Mouse (Mus musculus) neural tube, embryonic 14.5 days (tissue): ENCODE data around the gene Frmpd4. TPM values are rescaled to one million over a fixed set of nuclear protein-coding genes. Genes with fewer than 3 reads are reported as not detected.

Source experiments
- ATAC-seq: fragments of 200-750 bp; cut with Nextera tagmentation; 2 replicates; pipeline ENCODE4 v1.8.0; 2017; ENCODE audit warnings: low read depth, mild to moderate bottlenecking, moderate TSS enrichment, moderate library complexity
- H3K27ac ChIP-seq: fragments of 300-500 bp; sonication (generic); 2 replicates; pipeline ENCODE4 v1.5.1; 2014; ENCODE audit warnings: low read depth, mild to moderate bottlenecking, control low read depth, low read length, moderate library complexity, mixed read lengths
- H3K27me3 ChIP-seq: fragments of 300-500 bp; sonication (generic); 2 replicates; pipeline ENCODE4 v1.6.1; 2014; ENCODE audit warnings: low read length; ENCODE audit not compliant: control insufficient read depth, insufficient read depth
- H3K36me3 ChIP-seq: fragments of 300-500 bp; sonication (generic); 2 replicates; pipeline ENCODE4 v1.6.1; 2014; ENCODE audit warnings: low read length, mixed read lengths; ENCODE audit not compliant: control insufficient read depth, insufficient read depth
- H3K4me1 ChIP-seq: fragments of 300-500 bp; sonication (generic); 2 replicates; pipeline ENCODE4 v1.6.1; 2014; ENCODE audit warnings: low read length; ENCODE audit not compliant: control insufficient read depth, insufficient read depth
- H3K4me2 ChIP-seq: fragments of 300-500 bp; sonication (generic); 2 replicates; pipeline ENCODE4 v1.6.1; 2014; ENCODE audit warnings: mild to moderate bottlenecking, low read depth, low read length, control low read depth
- H3K4me3 ChIP-seq: fragments of 300-500 bp; sonication (generic); 2 replicates; pipeline ENCODE4 v1.5.1; 2014; ENCODE audit warnings: low read depth, low read length, control low read depth, mixed read lengths
- H3K9ac ChIP-seq: fragments of 300-500 bp; sonication (generic); replicated peaks from 2 replicates; pipeline ENCODE4 v1.6.1; 2014; ENCODE audit warnings: low read depth, mild to moderate bottlenecking, control low read depth, low read length, mixed read lengths
- H3K9me3 ChIP-seq: fragments of 300-500 bp; sonication (generic); 2 replicates; pipeline ENCODE4 v1.6.1; 2016; ENCODE audit warnings: low read length; ENCODE audit not compliant: control insufficient read depth
- WGBS: fragments of 180-500 bp; shearing (Covaris S2); extraction: QIAGEN DNeasy Blood & Tissue Kit; methylation state at CpG from one replicate; pipeline ENCODE4 v1.1.7; 2014; 5-methylcytosine and 5-hydroxymethylcytosine counted together
- polyA plus RNA-seq: library from polyadenylated mRNA; unstranded; fragments of >200 nt; fragmentation: Nextera tagmentation; extraction: Ambion mirVana; gene quantifications from 2 replicates; pipeline ENCODE4 v1.2.1, GENCODE M21; 2014

Gene Frmpd4
- polyA plus RNA-seq, 1 experiment from 2014 or later, result 1.6 TPM

GRCm38 (mm10) chrX:168403512-168403911 lies 173.5 kb downstream of the Frmpd4 start:
- ATAC-seq, result no peak
- Histone ChIP-seq H3K4me1 (no peaks in the 10 kb centered on the region), H3K4me3 (no peak overlapping the region), H3K27ac (no peak overlapping the region), H3K4me2 (no peak overlapping the region), H3K27me3 (no peaks in the 10 kb centered on the region), H3K36me3 (no peaks in the 10 kb centered on the region), H3K9me3 (no peaks in the 10 kb centered on the region), H3K9ac (no peak overlapping the region)
- WGBS, result 84% methylated on average over 2 of the region's 2 CpGs

GRCm38 (mm10) chrX:168350431-168350830 lies 226.6 kb downstream of the Frmpd4 start:
- Histone ChIP-seq H3K4me3 (no peak overlapping the region), H3K4me2 (no peak overlapping the region), H3K9ac (no peak overlapping the region), H3K27me3 (no peaks in the 10 kb centered on the region), H3K27ac (no peak overlapping the region), H3K4me1 (no peaks in the 10 kb centered on the region), H3K9me3 (no peaks in the 10 kb centered on the region), H3K36me3 (no peaks in the 10 kb centered on the region)
- no peak for ATAC-seq
- WGBS, result 85% methylated on average over 2 of the region's 2 CpGs

- no peaks in the 10 kb centered on the region for H3K9me3 ChIP-seq
- WGBS, result 75% methylated on average over 5 of the region's 5 CpGs
- no peaks in the 10 kb centered on the region for H3K27me3 ChIP-seq
- no peaks in the 10 kb centered on the region for H3K36me3 ChIP-seq
- H3K4me3 ChIP-seq, result no peak overlapping the region
- H3K4me1 ChIP-seq, result no peaks in the 10 kb centered on the region
- H3K27ac ChIP-seq, result no peak overlapping the region
- no peak for ATAC-seq
- no peak overlapping the region for H3K9ac ChIP-seq
- no peak overlapping the region for H3K4me2 ChIP-seq
These were observed 227.5 kb downstream of the Frmpd4 start for GRCm38 (mm10) chrX:168349320-168350225.

- Histone ChIP-seq H3K36me3 (no peaks in the 10 kb centered on the region), H3K9ac (no peak overlapping the region), H3K4me3 (no peak overlapping the region), H3K27me3 (no peaks in the 10 kb centered on the region), H3K9me3 (no peaks in the 10 kb centered on the region), H3K27ac (no peak overlapping the region), H3K4me1 (no peaks in the 10 kb centered on the region), H3K4me2 (no peak overlapping the region)
- no peak for ATAC-seq
These were observed 238.8 kb downstream of the Frmpd4 start for GRCm38 (mm10) chrX:168338212-168338611.

- Histone ChIP-seq H3K36me3 (no peaks in the 10 kb centered on the region), H3K4me3 (no peak overlapping the region), H3K4me1 (no peaks in the 10 kb centered on the region), H3K27ac (no peak overlapping the region), H3K9me3 (no peaks in the 10 kb centered on the region), H3K27me3 (no peaks in the 10 kb centered on the region), H3K9ac (no peak overlapping the region), H3K4me2 (no peak overlapping the region)
- WGBS, result 89% methylated on average over 3 of the region's 3 CpGs
- no peak for ATAC-seq
These were observed 251.9 kb downstream of the Frmpd4 start for GRCm38 (mm10) chrX:168325161-168325560.

GRCm38 (mm10) chrX:168312158-168312557 lies 264.9 kb downstream of the Frmpd4 start:
- WGBS, result 76% methylated on average over 1 of the region's 1 CpGs
- H3K4me1 ChIP-seq, result no peaks in the 10 kb centered on the region
- H3K4me3 ChIP-seq, result no peak overlapping the region
- no peaks in the 10 kb centered on the region for H3K36me3 ChIP-seq
- no peak for ATAC-seq
- no peak overlapping the region for H3K9ac ChIP-seq
- H3K27ac ChIP-seq, result no peak overlapping the region
- H3K9me3 ChIP-seq, result no peaks in the 10 kb centered on the region
- H3K4me2 ChIP-seq, result no peak overlapping the region
- no peaks in the 10 kb centered on the region for H3K27me3 ChIP-seq

- 19% methylated on average over 1 of the region's 1 CpGs for WGBS
- Histone ChIP-seq H3K9me3 (no peaks in the 10 kb centered on the region), H3K4me3 (no peak overlapping the region)
These were observed 266.9 kb downstream of the Frmpd4 start for GRCm38 (mm10) chrX:168310143-168310542.

GRCm38 (mm10) chrX:168292506-168292905 lies 284.5 kb downstream of the Frmpd4 start:
- 87% methylated on average over 3 of the region's 3 CpGs for WGBS
- no peak overlapping the region for H3K27ac ChIP-seq
- H3K4me2 ChIP-seq, result no peak overlapping the region
- H3K9me3 ChIP-seq, result no peaks in the 10 kb centered on the region
- ATAC-seq, result no peak
- no peak overlapping the region for H3K4me3 ChIP-seq
- no peaks in the 10 kb centered on the region for H3K27me3 ChIP-seq
- H3K36me3 ChIP-seq, result no peaks in the 10 kb centered on the region
- no peak overlapping the region for H3K9ac ChIP-seq
- H3K4me1 ChIP-seq, result no peaks in the 10 kb centered on the region

More at GRCm38 (mm10) chrX:168310143-168310542, 266.9 kb downstream of the Frmpd4 start:
- Histone ChIP-seq H3K9ac (no peak overlapping the region), H3K4me1 (no peaks in the 10 kb centered on the region), H3K4me2 (no peak overlapping the region), H3K27ac (no peak overlapping the region), H3K36me3 (no peaks in the 10 kb centered on the region), H3K27me3 (no peaks in the 10 kb centered on the region)
- no peak for ATAC-seq

GRCm38 (mm10) chrX:168207034-168207433 lies 370.0 kb downstream of the Frmpd4 start:
- H3K4me2 ChIP-seq, result no peak overlapping the region
- no peaks in the 10 kb centered on the region for H3K9me3 ChIP-seq
- H3K4me1 ChIP-seq, result no peaks in the 10 kb centered on the region
- H3K27ac ChIP-seq, result no peak overlapping the region
- no peaks in the 10 kb centered on the region for H3K27me3 ChIP-seq
- H3K4me3 ChIP-seq, result no peak overlapping the region
- no peak overlapping the region for H3K9ac ChIP-seq
- ATAC-seq, result no peak
- WGBS, result 76% methylated on average over 3 of the region's 3 CpGs
- no peaks in the 10 kb centered on the region for H3K36me3 ChIP-seq
